ENCODE assay signal across 8 mouse cellular contexts in genomic region chr16:20629731-20630634, GRCm38 (mm10). TPM values are rescaled to one million over a fixed set of nuclear protein-coding genes. Genes with fewer than 3 reads are reported as not detected.
DNase-seq lines count a peak whose midpoint lies in the region; ATAC-seq and TF ChIP-seq lines count a peak whose summit lies in the region.

Gene Ece2, plus strand, starts transcription at chr16:20629828.

- no peaks in the 10 kb centered on the region for H3K36me3 ChIP-seq in intestine, embryonic 14.5 days (ENCODE audit: control insufficient read depth, insufficient read depth, low read length)
- no peaks in the 10 kb centered on the region for H3K36me3 ChIP-seq in small intestine, adult 2 months (ENCODE audit: control insufficient read depth, insufficient read depth, low read length)

- no peak for TF ChIP-seq POLR2A in bone marrow macrophage, adult 2 months (IDR thresholded peaks at IDR 0.05; ENCODE audit: borderline replicate concordance, low read depth, low read length)
- no peak for TF ChIP-seq POLR2A in small intestine, adult 2 months (IDR thresholded peaks at IDR 0.05; ENCODE audit: low read depth, low read length)

- peaks cover 19% of the 10 kb centered on the region for H3K27me3 ChIP-seq in intestine, embryonic 14.5 days (replicated peaks; ENCODE audit: control insufficient read depth, insufficient read depth, low read length)
- H3K27me3 ChIP-seq in small intestine, adult 2 months (ENCODE audit: control insufficient read depth, insufficient read depth, low read length): peaks cover 23% of the 10 kb centered on the region

- peak; percentile 47; the same call in 1 of the 2 replicates for ATAC-seq in erythroblast, adult 5-6 weeks (replicated peaks; ENCODE audit: low FRiP score, poor library complexity, severe bottlenecking)
- peak; percentile 53; the same call in 1 of the 2 replicates for ATAC-seq in intestine, embryonic 14.5 days (replicated peaks; ENCODE audit: low FRiP score, low TSS enrichment, low read depth)

- H3K9me3 ChIP-seq in intestine, embryonic 14.5 days (ENCODE audit: control insufficient read depth, low read length): no peaks in the 10 kb centered on the region

- H3K4me2 ChIP-seq in intestine, embryonic 14.5 days (ENCODE audit: low read length): peak within 1 kb of the TSS; percentile 92

- H3K27ac ChIP-seq in bone marrow macrophage, adult 2 months (ENCODE audit: insufficient read depth, low read depth, low read length): no peak within 1 kb of the TSS
- H3K27ac ChIP-seq in intestine, embryonic 14.5 days (ENCODE audit: low read depth): no peak within 1 kb of the TSS
- no peak within 1 kb of the TSS for H3K27ac ChIP-seq in small intestine, adult 2 months (ENCODE audit: insufficient read depth, low read depth, low read length)

- no peaks in the 10 kb centered on the region; the same call in 1 of the 2 replicates for H3K4me1 ChIP-seq in bone marrow macrophage, adult 2 months (ENCODE audit: control insufficient read depth, insufficient read depth, low read length)
- peaks cover 6% of the 10 kb centered on the region; the same call in 1 of the 2 replicates for H3K4me1 ChIP-seq in intestine, embryonic 14.5 days (replicated peaks; ENCODE audit: control insufficient read depth, insufficient read depth, low read length)
- H3K4me1 ChIP-seq in small intestine, adult 2 months (ENCODE audit: control insufficient read depth, insufficient read depth, insufficient read length, low read length): peaks cover 6% of the 10 kb centered on the region

- WGBS in intestine, embryonic 14.5 days: 7% methylated on average over 54 of the region's 54 CpGs
- WGBS in small intestine, adult 2 months: 10% methylated on average over 52 of the region's 54 CpGs

- peak within 1 kb of the TSS; percentile 49 for H3K9ac ChIP-seq in intestine, embryonic 14.5 days (ENCODE audit: low read length)

- no peak for TF ChIP-seq CTCF in bone marrow macrophage, adult 2 months (IDR thresholded peaks at IDR 0.05; ENCODE audit: low read depth, low read length)
- no peak for TF ChIP-seq CTCF in small intestine, adult 2 months (IDR thresholded peaks at IDR 0.05; ENCODE audit: extremely low read depth, insufficient read length, insufficient replicate concordance, low read depth, low read length)

- peak; percentile 16 for DNase-seq in ovary, adult 18-20 months (ENCODE audit: low spot score)
- no peak for DNase-seq in ovary, postnatal 10 days (ENCODE audit: low spot score)
- peak; percentile 59 for DNase-seq in intestine, embryonic 14.5 days (ENCODE audit: low spot score)
- peak; percentile 9 for DNase-seq in lung, postnatal 10 days
- DNase-seq in spleen, adult 12 weeks (ENCODE audit: low spot score): no peak

- peak within 1 kb of the TSS; percentile 41 for H3K4me3 ChIP-seq in bone marrow macrophage, adult 2 months (ENCODE audit: insufficient read depth, low read length)
- peak within 1 kb of the TSS; percentile 45 for H3K4me3 ChIP-seq in intestine, embryonic 14.5 days (ENCODE audit: low read depth, low read length)
- peak within 1 kb of the TSS; percentile 48 for H3K4me3 ChIP-seq in small intestine, adult 2 months (ENCODE audit: low read depth, low read length)

RNA-seq across cellular contexts. Expression of gene Ece2, which starts in this region (rescaled TPM):
- polyA plus RNA-seq in bone marrow macrophage, adult 2 months (2012; ENCODE audit: insufficient read depth, insufficient read length, missing spikeins): not detected in 2 replicates
- total RNA-seq in erythroblast, adult 5-6 weeks (2015; ENCODE audit: low replicate concordance): not detected in 2 replicates
- not detected in 2 replicates for total RNA-seq in erythroblast, adult 5-6 weeks (2017; ENCODE audit: low replicate concordance)
- 1.0 and 1.2 TPM in 2 replicates for polyA plus RNA-seq in intestine, embryonic 14.5 days (2014; fragmentation: Nextera tagmentation; extraction: Ambion mirVana)
- 0.19 and 0.42 TPM in 2 replicates for polyA plus RNA-seq in small intestine, adult 2 months (2012; rRNA removed)

Comparison
In these comparisons a context has a peak if more than half of its experiments do, and no peak if none do; other contexts are left out.
1. DNase-seq: peak in ovary, adult 18-20 months (single experiment), intestine, embryonic 14.5 days (single experiment) and lung, postnatal 10 days (single experiment); none in ovary, postnatal 10 days (single experiment) and spleen, adult 12 weeks (single experiment).
2. Peak in ATAC-seq in erythroblast, adult 5-6 weeks; RNA of the gene not detected or under 1 TPM.
3. Peak in every context shown above with its lines, with median percentiles within 50 percentile points of each other: H3K4me3 ChIP-seq.